Mouse (Mus musculus): Measurements from ENCODE around the gene Sema4f. TPM values are rescaled to one million over a fixed set of nuclear protein-coding genes. Genes with fewer than 3 reads are reported as not detected.

The Sema4f gene
- polyA plus RNA-seq (2015; fragmentation: Nextera tagmentation; extraction: Ambion mirVana) = 0.56 and 0.64 TPM in 2 replicates

GRCm38 (mm10) chr6:82939167-82939912 lies at the start of gene Sema4f:
TSS of gene Sema4f (minus strand) at chr6:82939769.
- Histone ChIP-seq H3K4me1 (replicated peaks; ENCODE audit: control insufficient read depth, insufficient read depth, low read length) (no peaks in the 10 kb centered on the region), H3K9ac (ENCODE audit: low read depth, low read length) (0 out of 2 replicates have a peak within 1 kb of the TSS, but pooled peaks have one; percentile 22), H3K27me3 (replicated peaks; ENCODE audit: control insufficient read depth, insufficient read depth, low read length) (peaks cover 13% of the 10 kb centered on the region; the same call in 1 of the 2 replicates), H3K27ac (ENCODE audit: low read depth, low read length) (no peak within 1 kb of the TSS), H3K9me3 (ENCODE audit: control insufficient read depth) (no peaks in the 10 kb centered on the region), H3K4me2 (replicated peaks; ENCODE audit: low read depth) (peak within 1 kb of the TSS; percentile 81), H3K4me3 (ENCODE audit: low read depth, low read length) (peak within 1 kb of the TSS; percentile 40), H3K36me3 (ENCODE audit: control insufficient read depth, insufficient read depth) (no peaks in the 10 kb centered on the region)
- WGBS = 2% methylated on average over 44 of the region's 44 CpGs
- ATAC-seq = peak; percentile 87
- peak; percentile 20; the same call in 1 of the 2 replicates for TF ChIP-seq CTCF (IDR thresholded peaks at IDR 0.05; ENCODE audit: low read depth)

- no peak overlapping the region for H3K9ac ChIP-seq (ENCODE audit: low read depth, low read length)
- H3K27me3 ChIP-seq (replicated peaks; ENCODE audit: control insufficient read depth, insufficient read depth, low read length) = no peaks in the 10 kb centered on the region
- H3K36me3 ChIP-seq (ENCODE audit: control insufficient read depth, insufficient read depth) = no peaks in the 10 kb centered on the region
- H3K4me3 ChIP-seq (ENCODE audit: low read depth, low read length) = no peak overlapping the region
- no peaks in the 10 kb centered on the region for H3K9me3 ChIP-seq (ENCODE audit: control insufficient read depth)
- H3K4me2 ChIP-seq (replicated peaks; ENCODE audit: low read depth) = no peak overlapping the region
- H3K4me1 ChIP-seq (replicated peaks; ENCODE audit: control insufficient read depth, insufficient read depth, low read length) = no peaks in the 10 kb centered on the region
- no peak overlapping the region for H3K27ac ChIP-seq (ENCODE audit: low read depth, low read length)
- ATAC-seq = no peak
- TF ChIP-seq CTCF (IDR thresholded peaks at IDR 0.05; ENCODE audit: low read depth) = no peak
- 24% methylated on average over 9 of the region's 9 CpGs for WGBS
Measured at GRCm38 (mm10) chr6:82987411-82987971, 47.9 kb upstream of the Sema4f start.

GRCm38 (mm10) chr6:82971031-82971430 lies 31.5 kb upstream of the Sema4f start:
- H3K27ac ChIP-seq (ENCODE audit: low read depth, low read length) = no peak overlapping the region
- no peak overlapping the region for H3K9ac ChIP-seq (ENCODE audit: low read depth, low read length)
- TF ChIP-seq CTCF (IDR thresholded peaks at IDR 0.05; ENCODE audit: low read depth) = peak; percentile 93
- H3K36me3 ChIP-seq (ENCODE audit: control insufficient read depth, insufficient read depth) = no peaks in the 10 kb centered on the region
- no peaks in the 10 kb centered on the region for H3K27me3 ChIP-seq (replicated peaks; ENCODE audit: control insufficient read depth, insufficient read depth, low read length)
- H3K9me3 ChIP-seq (ENCODE audit: control insufficient read depth) = no peaks in the 10 kb centered on the region
- no peak overlapping the region for H3K4me2 ChIP-seq (replicated peaks; ENCODE audit: low read depth)
- no peaks in the 10 kb centered on the region for H3K4me1 ChIP-seq (replicated peaks; ENCODE audit: control insufficient read depth, insufficient read depth, low read length)
- H3K4me3 ChIP-seq (ENCODE audit: low read depth, low read length) = no peak overlapping the region
- ATAC-seq = peak; percentile 43; the same call in 1 of the 2 replicates
- WGBS = 10% methylated on average over 5 of the region's 5 CpGs

- no peaks in the 10 kb centered on the region for H3K36me3 ChIP-seq (ENCODE audit: control insufficient read depth, insufficient read depth)
- H3K4me3 ChIP-seq (ENCODE audit: low read depth, low read length) = no peak overlapping the region
- no peak for ATAC-seq
- H3K4me2 ChIP-seq (replicated peaks; ENCODE audit: low read depth) = no peak overlapping the region
- no peak for TF ChIP-seq CTCF (IDR thresholded peaks at IDR 0.05; ENCODE audit: low read depth)
- no peaks in the 10 kb centered on the region for H3K4me1 ChIP-seq (replicated peaks; ENCODE audit: control insufficient read depth, insufficient read depth, low read length)
- WGBS = 65% methylated on average over 6 of the region's 6 CpGs
- H3K27me3 ChIP-seq (replicated peaks; ENCODE audit: control insufficient read depth, insufficient read depth, low read length) = no peaks in the 10 kb centered on the region
- H3K9me3 ChIP-seq (ENCODE audit: control insufficient read depth) = no peaks in the 10 kb centered on the region
- no peak overlapping the region for H3K27ac ChIP-seq (ENCODE audit: low read depth, low read length)
- H3K9ac ChIP-seq (ENCODE audit: low read depth, low read length) = no peak overlapping the region
Measured at GRCm38 (mm10) chr6:82969249-82970084, 29.9 kb upstream of the Sema4f start.

- Histone ChIP-seq H3K9me3 (ENCODE audit: control insufficient read depth) (no peaks in the 10 kb centered on the region), H3K27me3 (replicated peaks; ENCODE audit: control insufficient read depth, insufficient read depth, low read length) (no peaks in the 10 kb centered on the region), H3K27ac (ENCODE audit: low read depth, low read length) (no peak overlapping the region), H3K4me2 (replicated peaks; ENCODE audit: low read depth) (no peak overlapping the region), H3K9ac (ENCODE audit: low read depth, low read length) (no peak overlapping the region), H3K4me1 (replicated peaks; ENCODE audit: control insufficient read depth, insufficient read depth, low read length) (no peaks in the 10 kb centered on the region), H3K36me3 (ENCODE audit: control insufficient read depth, insufficient read depth) (no peaks in the 10 kb centered on the region), H3K4me3 (ENCODE audit: low read depth, low read length) (no peak overlapping the region)
- ATAC-seq = no peak
- 28% methylated on average over 1 of the region's 1 CpGs for WGBS
- no peak for TF ChIP-seq CTCF (IDR thresholded peaks at IDR 0.05; ENCODE audit: low read depth)
Measured at GRCm38 (mm10) chr6:82961664-82962063, 22.1 kb upstream of the Sema4f start.

Data from intestine, postnatal 0 days (tissue).